Mouse (Mus musculus) cerebellum, adult 2 months (tissue): Measurements from ENCODE around the gene Dusp9.

Experiments
- CTCF ChIP-seq: fragments of 200-500 bp; IDR thresholded peaks from 2 replicates; pipeline ENCODE4 v1.5.1; 2011; ENCODE audit warnings: low read depth, mild to moderate bottlenecking, control low read depth, low read length, moderate library complexity, borderline replicate concordance; ENCODE audit not compliant: insufficient read depth
- POLR2A ChIP-seq: fragments of 200-500 bp; IDR thresholded peaks from 2 replicates; pipeline ENCODE4 v1.6.1; 2011; ENCODE audit warnings: low read length, control low read depth, borderline replicate concordance; ENCODE audit not compliant: insufficient read depth

- TF ChIP-seq CTCF (no peak), POLR2A (no peak)
Measured at GRCm38 (mm10) chrX:73685629-73686028, 46.4 kb downstream of the Dusp9 start.
